Mouse (Mus musculus) bone marrow macrophage, adult 2 months (primary cell): ENCODE measurements at regions not wholly inside any gene's neighbourhood (a gene's known extent, or its start where the extent isn't known, plus 50 kb on each side); places are given as distances from the start of the nearest gene placed in this dataset.

Experiments
- CTCF ChIP-seq: IDR thresholded peaks from 2 replicates; pipeline ENCODE4 v1.5.1; 2012; ENCODE audit warnings: low read depth, mild to moderate bottlenecking, low read length, moderate library complexity
- POLR2A ChIP-seq: IDR thresholded peaks from 2 replicates; pipeline ENCODE4 v1.6.1; 2012; ENCODE audit warnings: mild to moderate bottlenecking, low read depth, low read length, borderline replicate concordance

DNA sequence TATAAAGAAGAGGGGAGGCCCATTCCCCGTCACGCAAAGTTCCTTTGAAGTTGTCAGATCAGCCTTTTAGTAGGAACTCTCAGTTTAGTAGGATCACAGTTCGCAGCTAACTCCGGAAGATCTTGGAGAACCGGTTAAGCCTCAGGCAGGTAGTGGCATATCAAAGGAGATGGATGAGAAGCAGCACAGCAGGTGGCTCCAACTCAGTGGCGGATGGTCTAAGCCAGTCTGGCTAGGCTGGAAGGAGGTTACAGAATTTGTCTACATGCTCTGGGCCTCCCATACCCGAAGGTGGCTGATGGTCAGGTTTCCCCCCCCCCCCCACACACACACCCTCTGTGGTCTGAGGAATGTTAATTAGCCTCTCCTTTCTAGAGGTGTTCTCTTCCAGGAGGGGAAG, 88.5 kb downstream of the Tmem17 start:
- TF ChIP-seq POLR2A (no peak), CTCF (no peak)
